Mouse (Mus musculus): ENCODE measurements around the gene Grap. TPM values are rescaled to one million over a fixed set of nuclear protein-coding genes. Genes with fewer than 3 reads are reported as not detected.

The Grap gene
- polyA plus RNA-seq, 1 experiment, result 0.06 TPM

GRCm38 (mm10) chr11:61714346-61715117 is 61.5 kb downstream of the Grap start:
- Histone ChIP-seq H3K36me3 (ENCODE audit: control insufficient read depth, insufficient read depth) (no peaks in the 10 kb centered on the region), H3K4me3 (no peak overlapping the region), H3K79me2 (ENCODE audit: control insufficient read depth, insufficient read depth) (no peaks in the 10 kb centered on the region), H3ac (ENCODE audit: control insufficient read depth, insufficient read length) (no peak overlapping the region), H3K4me2 (ENCODE audit: low read depth) (no peak overlapping the region), H3K27me3 (ENCODE audit: control insufficient read depth, insufficient read depth, insufficient read length) (peaks cover 5% of the 10 kb centered on the region)
- TF ChIP-seq E2F4 (IDR thresholded peaks at IDR 0.05; ENCODE audit: insufficient read depth) (no peak), TCF12 (IDR thresholded peaks at IDR 0.05; ENCODE audit: insufficient read depth, poor library complexity, severe bottlenecking) (no peak), POLR2A (IDR thresholded peaks at IDR 0.05; ENCODE audit: insufficient read length, low read depth) (no peak), TCF3 (IDR thresholded peaks at IDR 0.05; ENCODE audit: insufficient read length, low read depth) (no peak), POLR2AphosphoS2 (IDR thresholded peaks at IDR 0.05; ENCODE audit: insufficient read length, low read depth) (no peak), REST (IDR thresholded peaks at IDR 0.05; ENCODE audit: insufficient read depth, insufficient read length) (no peak), MAX (IDR thresholded peaks at IDR 0.05; ENCODE audit: low read depth) (no peak), CEBPB (IDR thresholded peaks at IDR 0.05; ENCODE audit: insufficient read depth, poor library complexity, severe bottlenecking) (no peak), MYOD1 (IDR thresholded peaks at IDR 0.05; ENCODE audit: control insufficient read depth in 1 of 3, insufficient read length in 2 of 3, low read depth in 2 of 3) (no peak), SRF (IDR thresholded peaks at IDR 0.05; ENCODE audit: control insufficient read depth, insufficient read length, low read depth) (no peak)

- no peak for TF ChIP-seq MYOG (IDR thresholded peaks at IDR 0.05; ENCODE audit: control insufficient read depth in 1 of 3, insufficient read depth in 1 of 3, insufficient read length in 2 of 3, low read depth in 2 of 3)
- TF ChIP-seq TCF12 (IDR thresholded peaks at IDR 0.05; ENCODE audit: insufficient read depth, poor library complexity, severe bottlenecking), result no peak
- no peak for TF ChIP-seq TCF3 (IDR thresholded peaks at IDR 0.05; ENCODE audit: insufficient read length, low read depth)
- H3ac ChIP-seq (ENCODE audit: control insufficient read depth, insufficient read length), result no peak overlapping the region
- no peak overlapping the region for H3K4me3 ChIP-seq
- H3K36me3 ChIP-seq (ENCODE audit: control insufficient read depth, insufficient read depth), result no peaks in the 10 kb centered on the region
- H3K79me2 ChIP-seq (ENCODE audit: control insufficient read depth, insufficient read depth), result no peaks in the 10 kb centered on the region
- H3K4me2 ChIP-seq (ENCODE audit: low read depth), result no peak overlapping the region
- H3K27me3 ChIP-seq (ENCODE audit: control insufficient read depth, insufficient read depth, insufficient read length), result peaks cover 5% of the 10 kb centered on the region
These were observed 62.1 kb downstream of the Grap start for GRCm38 (mm10) chr11:61715130-61715529.

- Histone ChIP-seq H3K79me2 (ENCODE audit: control insufficient read depth, insufficient read depth) (no peaks in the 10 kb centered on the region), H3ac (ENCODE audit: control insufficient read depth, insufficient read length) (no peak overlapping the region), H3K4me2 (ENCODE audit: low read depth) (no peak overlapping the region), H3K36me3 (ENCODE audit: control insufficient read depth, insufficient read depth) (no peaks in the 10 kb centered on the region), H3K4me3 (no peak overlapping the region), H3K27me3 (ENCODE audit: control insufficient read depth, insufficient read depth, insufficient read length) (peaks cover 5% of the 10 kb centered on the region)
- TF ChIP-seq TCF12 (IDR thresholded peaks at IDR 0.05; ENCODE audit: insufficient read depth, poor library complexity, severe bottlenecking) (no peak), MYOD1 (IDR thresholded peaks at IDR 0.05; ENCODE audit: control insufficient read depth in 1 of 3, insufficient read length in 2 of 3, low read depth in 2 of 3) (no peak), CEBPB (IDR thresholded peaks at IDR 0.05; ENCODE audit: insufficient read depth, poor library complexity, severe bottlenecking) (no peak), POLR2AphosphoS2 (IDR thresholded peaks at IDR 0.05; ENCODE audit: insufficient read length, low read depth) (no peak)
These were observed 64.9 kb downstream of the Grap start for GRCm38 (mm10) chr11:61717990-61718389.

GRCm38 (mm10) chr11:61719387-61719786 is 66.3 kb downstream of the Grap start:
- Histone ChIP-seq H3ac (ENCODE audit: control insufficient read depth, insufficient read length) (no peak overlapping the region), H3K4me3 (no peak overlapping the region), H3K36me3 (ENCODE audit: control insufficient read depth, insufficient read depth) (no peaks in the 10 kb centered on the region), H3K4me2 (ENCODE audit: low read depth) (no peak overlapping the region), H3K27me3 (ENCODE audit: control insufficient read depth, insufficient read depth, insufficient read length) (peaks cover 5% of the 10 kb centered on the region), H3K79me2 (ENCODE audit: control insufficient read depth, insufficient read depth) (no peaks in the 10 kb centered on the region)
- no peak for TF ChIP-seq TCF3 (IDR thresholded peaks at IDR 0.05; ENCODE audit: insufficient read length, low read depth)
- no peak for TF ChIP-seq POLR2A (IDR thresholded peaks at IDR 0.05; ENCODE audit: insufficient read length, low read depth)
- TF ChIP-seq CEBPB (IDR thresholded peaks at IDR 0.05; ENCODE audit: insufficient read depth, poor library complexity, severe bottlenecking), result no peak
- no peak for TF ChIP-seq POLR2AphosphoS2 (IDR thresholded peaks at IDR 0.05; ENCODE audit: insufficient read length, low read depth)

- no peak overlapping the region for H3ac ChIP-seq (ENCODE audit: control insufficient read depth, insufficient read length)
- no peak overlapping the region for H3K4me2 ChIP-seq (ENCODE audit: low read depth)
- H3K79me2 ChIP-seq (ENCODE audit: control insufficient read depth, insufficient read depth), result no peaks in the 10 kb centered on the region
- H3K36me3 ChIP-seq (ENCODE audit: control insufficient read depth, insufficient read depth), result no peaks in the 10 kb centered on the region
- no peak overlapping the region for H3K4me3 ChIP-seq
- TF ChIP-seq POLR2AphosphoS2 (IDR thresholded peaks at IDR 0.05; ENCODE audit: insufficient read length, low read depth), result no peak
- no peak for TF ChIP-seq REST (IDR thresholded peaks at IDR 0.05; ENCODE audit: insufficient read depth, insufficient read length)
- no peak for TF ChIP-seq MYOD1 (IDR thresholded peaks at IDR 0.05; ENCODE audit: control insufficient read depth in 1 of 3, insufficient read length in 2 of 3, low read depth in 2 of 3)
- TF ChIP-seq MYOG (IDR thresholded peaks at IDR 0.05; ENCODE audit: control insufficient read depth in 1 of 3, insufficient read depth in 1 of 3, insufficient read length in 2 of 3, low read depth in 2 of 3), result no peak
- no peak for TF ChIP-seq USF1 (IDR thresholded peaks at IDR 0.05; ENCODE audit: low read depth)
- no peak for TF ChIP-seq POLR2A (IDR thresholded peaks at IDR 0.05; ENCODE audit: insufficient read length, low read depth)
- no peak for TF ChIP-seq CEBPB (IDR thresholded peaks at IDR 0.05; ENCODE audit: insufficient read depth, poor library complexity, severe bottlenecking)
- no peak for TF ChIP-seq TCF12 (IDR thresholded peaks at IDR 0.05; ENCODE audit: insufficient read depth, poor library complexity, severe bottlenecking)
- no peak for TF ChIP-seq SRF (IDR thresholded peaks at IDR 0.05; ENCODE audit: control insufficient read depth, insufficient read length, low read depth)
- TF ChIP-seq E2F4 (IDR thresholded peaks at IDR 0.05; ENCODE audit: insufficient read depth), result no peak
- no peak for TF ChIP-seq TCF3 (IDR thresholded peaks at IDR 0.05; ENCODE audit: insufficient read length, low read depth)
- TF ChIP-seq MAX (IDR thresholded peaks at IDR 0.05; ENCODE audit: low read depth), result no peak
- peaks cover 5% of the 10 kb centered on the region for H3K27me3 ChIP-seq (ENCODE audit: control insufficient read depth, insufficient read depth, insufficient read length)
These were observed 66.8 kb downstream of the Grap start for GRCm38 (mm10) chr11:61719826-61720225.

Data from myocyte (in vitro differentiated cells).